Mouse (Mus musculus) layer of hippocampus, postnatal 14 days (tissue): ENCODE results near the gene Dapk2. TPM values are rescaled to one million over a fixed set of nuclear protein-coding genes. Genes with fewer than 3 reads are reported as not detected.

Experiments used
- DNase-seq, 2 experiments: peaks; one replicate each; pipeline ENCODE4 v3.0.0; 2021 to 2022; ENCODE audit warnings: low spot score in 2 of 2, mixed read lengths in 1 of 2
- long read RNA-seq, 2 experiments: library from polyadenylated mRNA; stranded (forward); transcript quantifications; one replicate each; pipeline ENCODE4 v2.0.0; 2021
- total RNA-seq, 2 experiments: library from RNA; stranded (reverse); gene quantifications; 2 replicates each; pipeline ENCODE4 v1.2.3; 2021

The Dapk2 gene
- 1 to 10 TPM in 1 of 2 experiments, under 1 TPM in 1; 0.71 to 1.1 TPM for total RNA-seq
- long read RNA-seq, experiment 1, partial matches to known transcripts = 0 of 1 reads
- long read RNA-seq, experiment 1, other reads (novel, unspliced or antisense) = 0 of 1 reads
- long read RNA-seq, experiment 2, partial matches to known transcripts = 1 of 2 reads
- long read RNA-seq, experiment 2, other reads (novel, unspliced or antisense) = 0 of 2 reads

DNA sequence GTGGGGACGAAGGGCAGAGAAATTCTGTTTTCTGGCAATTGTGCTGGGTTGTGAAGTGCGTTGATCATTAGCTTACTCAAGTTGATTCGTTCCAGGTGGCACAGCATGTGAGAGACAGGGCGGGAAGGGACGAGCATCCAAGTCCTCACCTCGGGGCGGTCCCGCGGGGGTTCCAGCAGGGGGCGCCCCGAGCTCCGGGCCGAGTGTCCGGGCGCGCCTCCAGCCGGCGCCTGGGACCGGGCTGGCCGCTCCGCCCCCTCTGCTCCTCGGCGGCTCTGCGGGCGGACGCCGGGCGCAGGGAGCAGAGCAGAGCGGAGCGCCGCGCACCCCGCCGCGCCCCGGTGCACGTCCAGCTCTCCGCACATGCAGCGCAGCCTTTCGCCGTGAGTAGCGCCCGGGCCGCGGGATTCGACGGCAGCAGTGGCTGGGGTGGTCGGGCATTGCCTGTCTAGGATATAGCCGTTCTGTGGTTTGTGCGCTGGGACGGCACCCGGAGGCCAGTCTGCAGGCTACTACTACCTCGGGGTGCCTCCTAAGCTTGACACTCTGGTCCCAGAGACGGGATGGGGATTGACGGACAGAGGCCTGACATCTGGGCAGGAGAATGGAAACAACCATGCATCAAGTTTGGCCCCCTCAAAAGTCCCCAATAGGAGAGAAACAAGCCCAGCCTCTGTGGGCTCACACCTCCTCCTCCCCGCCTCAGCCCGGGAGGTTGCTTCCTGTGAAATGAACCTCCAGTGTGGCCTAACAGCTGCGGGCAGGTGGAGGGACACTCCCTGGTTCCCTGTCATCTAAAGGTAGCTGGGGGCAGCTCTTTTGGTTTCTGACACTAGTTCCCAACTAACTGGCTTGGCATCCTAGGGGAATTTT, at the start of gene Dapk2:
Gene Dapk2 (plus strand): TSS at position 266 of the 873 bp plus-strand sequence.
- DNase-seq = peak; percentile 42 to 61

DNA sequence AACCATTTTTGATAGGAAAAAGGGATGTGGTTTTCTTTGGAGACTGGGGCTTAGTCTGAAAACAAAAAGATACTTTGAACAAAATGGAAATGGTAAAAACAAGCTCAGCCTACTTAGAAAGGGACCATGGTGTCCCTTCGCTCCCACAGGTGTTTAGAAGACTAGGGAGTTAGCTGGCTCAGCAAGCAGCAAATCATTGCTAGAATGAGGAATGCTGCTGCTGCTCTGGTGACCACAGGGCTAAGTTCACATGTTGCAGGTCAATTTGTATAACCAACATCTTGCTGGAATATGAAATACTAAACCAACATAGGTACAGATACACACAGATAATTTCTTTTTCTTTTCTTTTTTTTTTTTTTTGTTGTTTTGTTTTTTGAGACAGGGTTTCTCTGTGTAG, 48.4 kb upstream of the Dapk2 start:
- DNase-seq = no peak

DNA sequence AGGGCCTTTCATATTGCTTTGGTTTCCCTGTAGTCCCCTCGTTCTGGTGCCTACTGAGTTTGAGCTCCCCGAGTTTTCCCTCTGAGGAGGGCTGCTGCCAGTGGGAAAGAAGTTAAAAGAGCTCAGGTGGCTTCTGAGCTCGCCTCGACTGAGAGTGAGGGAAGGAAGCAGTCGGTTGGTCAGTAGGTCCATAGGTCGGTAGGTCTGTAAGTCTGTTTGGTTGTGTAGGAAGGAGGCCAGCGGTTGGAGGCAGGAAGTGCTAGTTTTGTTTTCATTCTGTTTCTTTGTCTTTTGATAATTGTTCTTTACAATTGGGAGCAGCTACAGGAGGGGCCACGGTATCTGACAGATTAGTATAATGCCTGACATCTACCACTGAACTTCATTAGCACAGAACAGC, 47.9 kb upstream of the Dapk2 start:
- no peak for DNase-seq

DNA sequence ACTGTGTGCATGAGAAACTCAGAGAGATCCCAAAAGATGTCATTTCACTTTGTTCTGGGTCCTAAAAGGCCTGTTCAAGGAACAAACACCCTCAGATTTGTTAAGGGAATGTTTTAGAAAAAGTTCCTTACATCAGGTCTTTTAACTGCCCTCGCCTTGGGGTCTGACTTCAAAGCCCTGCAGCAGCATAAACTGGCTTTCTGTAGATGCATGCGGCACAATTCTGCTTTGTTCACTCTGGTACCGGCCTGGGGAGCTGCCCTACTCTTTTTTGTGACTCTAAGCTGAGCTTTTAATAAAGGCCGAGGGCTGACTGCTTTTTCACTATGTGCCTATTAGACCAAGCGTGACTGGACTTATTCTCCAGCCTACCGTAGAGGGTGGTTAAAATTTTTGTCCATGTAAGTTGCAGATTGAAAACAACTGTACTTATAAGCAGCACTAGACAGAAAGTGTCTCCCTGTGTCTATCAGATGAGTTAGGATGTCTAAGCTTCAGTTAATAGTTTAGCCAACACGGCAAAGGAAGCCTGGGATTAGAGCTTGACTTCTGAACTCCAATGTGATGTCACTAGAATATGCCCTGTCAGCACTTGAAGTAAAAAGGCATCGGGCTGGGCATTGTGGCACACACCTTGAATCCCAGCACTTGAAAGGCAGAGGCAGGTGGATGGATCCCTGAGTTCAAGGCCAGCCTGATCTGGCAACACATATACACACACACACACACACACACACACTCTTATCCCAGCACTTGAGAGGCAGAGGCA, 47.2 kb upstream of the Dapk2 start:
- no peak for DNase-seq

DNA sequence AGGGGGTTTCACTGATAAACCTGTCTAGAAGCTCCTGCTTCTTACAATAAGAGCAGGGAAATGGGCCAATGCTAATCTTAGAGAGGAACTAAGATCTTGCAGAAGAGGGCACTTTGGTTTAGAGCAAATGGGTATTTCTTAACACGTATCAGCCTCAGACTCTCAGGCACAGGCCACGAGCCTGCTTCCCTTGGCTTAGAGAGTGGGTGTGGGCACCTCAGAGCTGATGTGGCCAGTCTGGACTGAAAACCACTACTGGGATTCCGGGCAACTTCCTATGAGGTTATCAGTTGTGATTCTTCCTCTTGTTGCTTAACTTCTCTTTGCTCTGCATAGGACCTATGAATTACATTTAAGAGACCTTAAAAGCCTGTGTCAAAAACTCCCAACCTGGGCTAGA, 43.7 kb upstream of the Dapk2 start:
- DNase-seq = no peak

DNA sequence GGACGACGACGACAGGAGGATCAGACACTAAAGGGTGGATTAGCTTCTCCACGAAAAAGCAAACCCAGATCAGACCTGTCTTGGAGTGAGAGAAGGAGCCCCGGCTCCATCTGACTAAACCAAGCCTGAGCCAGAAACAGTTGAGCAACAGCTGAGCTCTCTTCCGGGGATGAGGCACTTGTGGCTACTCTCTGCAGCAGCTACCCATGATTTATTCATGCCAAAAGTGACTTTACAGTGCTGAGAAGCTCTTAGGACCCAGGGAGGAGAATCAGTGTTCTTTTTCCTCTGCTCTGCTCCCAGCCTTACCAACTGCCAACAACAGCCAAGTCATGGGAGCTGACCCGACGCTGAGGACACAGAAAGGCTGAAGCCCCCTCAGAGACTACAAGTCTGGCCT, 41.1 kb upstream of the Dapk2 start:
- DNase-seq = no peak

DNA sequence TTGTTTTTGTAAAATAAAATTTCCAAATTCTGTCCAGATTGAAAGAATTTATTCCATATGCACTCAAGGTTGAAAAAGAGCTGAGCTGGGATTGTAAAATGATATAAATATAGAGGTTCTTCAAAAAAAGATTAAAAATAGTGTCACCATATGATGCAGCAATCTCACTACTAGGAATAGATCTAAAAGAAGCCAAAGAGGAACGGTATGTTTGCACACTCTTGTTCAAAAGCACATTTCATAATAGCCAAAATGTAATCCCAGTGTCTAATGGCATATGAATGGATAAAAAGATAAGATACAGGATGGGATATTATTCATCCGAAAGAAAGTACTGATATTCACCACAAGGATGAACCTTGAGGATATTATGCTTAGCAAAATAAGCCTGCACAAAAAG, 38.5 kb upstream of the Dapk2 start:
- DNase-seq = no peak

DNA sequence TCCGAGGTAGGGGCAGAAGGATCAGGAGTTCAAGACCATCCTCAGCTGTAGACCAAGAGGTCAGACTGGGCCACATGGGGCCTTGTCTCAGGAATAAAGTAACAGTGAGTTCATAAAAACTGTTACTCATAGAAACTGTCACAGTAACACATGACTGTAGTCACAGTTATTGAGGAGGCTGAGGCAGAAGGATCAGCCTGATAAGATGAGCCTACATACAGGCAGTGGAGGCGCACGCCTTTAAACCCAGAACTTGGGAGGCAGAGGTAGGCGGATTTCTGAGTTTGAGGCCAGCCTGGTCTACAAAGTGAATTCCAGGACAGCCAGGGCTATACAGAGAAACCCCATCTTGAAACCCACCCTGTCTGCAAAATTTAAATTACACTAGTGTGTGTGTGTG, 37.9 kb upstream of the Dapk2 start:
- no peak for DNase-seq

DNA sequence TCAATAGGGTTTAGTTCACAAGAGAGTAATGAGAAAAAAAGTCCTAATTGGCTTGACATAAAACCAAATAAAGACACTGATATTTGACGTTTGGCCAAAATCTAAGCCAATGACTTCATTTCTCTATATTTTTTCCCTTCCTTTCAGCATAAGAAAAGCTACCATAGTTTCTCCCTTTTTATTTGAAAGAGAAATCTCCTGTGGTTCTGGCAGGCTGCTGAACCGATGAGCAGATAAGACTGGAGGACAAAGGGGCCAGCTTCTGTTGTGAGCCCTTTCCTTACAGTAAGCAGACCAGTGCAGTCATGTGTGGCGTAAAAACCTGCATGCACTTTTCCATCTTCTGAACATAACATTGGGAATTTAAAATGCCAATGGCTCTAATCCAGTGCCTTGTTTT, 37.1 kb upstream of the Dapk2 start:
- DNase-seq = no peak

DNA sequence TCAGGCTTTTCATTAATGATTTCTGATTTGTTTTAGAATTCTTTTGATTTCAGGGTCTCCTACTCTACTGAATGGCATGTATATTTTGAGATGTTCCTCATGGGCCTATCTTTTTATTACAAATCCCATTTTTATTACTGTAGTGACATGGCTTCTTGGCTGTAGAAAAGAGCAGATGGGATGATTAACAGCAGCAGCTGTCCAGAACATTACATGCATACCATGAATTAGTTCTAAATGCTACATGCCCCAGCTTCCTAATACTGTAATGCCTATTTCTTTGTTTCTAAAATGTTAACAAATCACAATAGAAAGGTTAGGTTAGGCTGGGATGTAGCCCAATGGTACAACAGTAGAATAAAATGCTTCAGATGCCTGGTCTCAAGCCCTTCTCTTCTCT, 36.6 kb upstream of the Dapk2 start:
- DNase-seq = peak in 1 of 2 experiments; percentile 37

DNA sequence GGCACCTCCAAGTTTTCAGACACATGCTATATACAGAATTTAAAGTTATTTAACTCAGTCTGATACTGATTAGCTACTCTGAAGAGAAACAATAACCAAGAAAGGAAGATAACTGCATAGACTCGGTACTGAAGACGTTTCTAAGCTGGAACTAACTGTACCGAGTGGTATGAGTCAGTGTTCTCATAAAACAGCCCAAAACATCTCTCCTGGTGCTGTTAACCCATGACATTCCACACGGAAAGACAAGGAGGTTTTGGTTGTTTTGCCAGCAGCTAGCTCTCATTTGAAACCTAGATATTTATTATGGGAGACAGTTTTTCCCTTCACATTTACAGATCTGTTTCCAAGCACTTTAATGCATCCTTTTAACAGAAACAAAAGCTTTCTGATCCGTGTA, 34.4 kb upstream of the Dapk2 start:
- no peak for DNase-seq

DNA sequence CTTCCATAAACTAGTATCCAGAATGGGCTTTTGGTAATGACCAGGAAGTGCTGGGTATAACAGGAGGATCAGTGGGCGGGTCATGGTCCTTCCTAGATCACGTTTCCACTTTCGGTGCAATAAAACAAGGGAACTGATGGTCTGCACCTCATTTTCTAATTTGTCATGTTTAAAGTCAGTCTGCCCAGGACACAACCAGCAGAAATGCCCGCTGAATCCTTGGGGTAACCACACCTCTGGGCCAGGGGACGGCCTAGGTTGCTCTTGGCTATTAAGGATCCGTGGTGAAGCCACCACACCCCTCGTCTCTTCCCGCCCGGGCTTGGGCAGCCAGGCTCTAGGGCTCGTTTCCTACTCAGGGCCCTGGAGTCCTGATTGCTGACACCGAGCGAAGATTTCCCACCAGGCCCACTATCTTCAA, 33.9 kb upstream of the Dapk2 start:
- DNase-seq = no peak

DNA sequence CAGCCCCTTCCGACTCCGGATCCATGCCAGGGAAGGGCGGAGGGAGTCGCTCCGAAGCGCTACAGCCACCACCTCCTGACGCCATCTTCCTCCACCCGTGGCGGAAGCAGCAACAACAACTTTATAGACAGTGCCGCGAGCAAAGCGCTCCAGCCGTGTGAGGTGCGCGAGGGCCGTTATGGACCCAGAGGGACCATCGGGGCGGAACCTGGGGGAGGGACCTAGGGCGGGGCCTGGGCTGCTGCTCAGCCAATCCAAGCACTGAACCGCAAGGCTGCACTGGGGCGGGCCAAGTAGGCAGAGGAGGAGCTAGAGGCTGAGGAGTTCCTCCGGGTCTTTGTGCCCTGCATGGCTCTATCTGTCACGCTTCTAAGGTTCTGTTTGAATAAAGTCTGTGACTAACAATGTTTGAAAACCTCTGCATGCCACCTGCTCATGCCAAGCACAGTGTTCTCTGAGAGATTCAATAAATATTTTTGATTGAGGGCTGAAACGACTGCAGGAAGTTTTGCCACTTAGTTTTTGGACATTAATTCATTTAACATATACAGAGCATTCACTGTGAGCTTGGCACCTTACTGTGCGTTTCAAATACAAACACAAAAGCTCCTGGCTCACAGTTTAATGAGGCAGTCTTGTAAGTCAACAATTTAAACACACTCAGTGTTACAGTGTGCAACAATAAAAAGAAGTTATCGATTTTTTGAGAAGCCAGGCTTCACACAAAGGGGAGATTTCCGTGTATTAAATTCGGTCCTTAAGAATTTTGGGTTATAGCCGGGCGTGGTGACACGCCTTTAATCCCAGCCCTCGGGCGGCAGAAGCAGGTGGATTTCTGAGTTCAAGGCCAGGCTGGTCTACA, 33.1 kb upstream of the Dapk2 start:
- DNase-seq = peak; percentile 92 to 97

DNA sequence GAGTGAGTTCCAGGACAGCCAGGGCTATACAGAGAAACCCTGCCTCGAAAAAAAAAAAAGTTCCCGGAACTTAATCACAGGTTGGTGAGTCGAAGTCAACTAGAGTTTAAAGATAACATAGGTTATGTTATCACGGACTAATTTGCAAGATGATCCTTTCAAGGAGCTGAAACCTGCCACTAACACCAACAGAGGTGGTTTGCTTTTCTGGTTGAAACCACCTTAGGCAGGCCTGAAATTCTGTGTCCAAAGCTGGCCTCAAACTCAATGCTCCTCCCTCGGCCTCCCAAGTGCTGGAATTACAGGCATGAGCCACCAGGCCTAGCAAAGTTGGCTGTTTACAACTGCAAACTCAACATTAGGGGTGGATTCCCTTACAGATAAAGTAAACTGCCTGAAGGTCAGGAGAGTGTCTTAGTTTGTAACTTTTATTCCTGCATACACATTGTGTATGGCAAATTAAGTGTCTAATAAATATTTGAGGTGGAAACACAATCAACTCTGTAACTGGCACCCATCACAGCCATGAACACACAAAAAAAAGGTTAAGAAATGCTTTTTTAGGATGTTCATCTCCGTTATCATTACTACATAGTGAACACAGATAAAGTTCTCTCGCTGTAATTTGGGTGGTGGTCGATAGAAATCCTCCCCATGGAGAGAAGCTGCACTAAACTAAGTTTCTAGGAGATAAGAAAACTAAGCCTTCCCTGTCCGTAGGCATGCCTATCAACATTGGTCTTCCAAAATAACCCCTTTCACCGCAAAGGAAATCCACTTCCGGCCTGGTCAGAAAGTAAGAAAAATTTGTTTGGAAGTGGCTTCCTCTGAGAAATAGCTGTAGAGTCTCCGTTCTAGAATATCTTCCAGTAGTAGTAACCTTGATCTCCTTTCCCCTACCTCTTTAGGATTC, 32.2 kb upstream of the Dapk2 start:
- no peak for DNase-seq

DNA sequence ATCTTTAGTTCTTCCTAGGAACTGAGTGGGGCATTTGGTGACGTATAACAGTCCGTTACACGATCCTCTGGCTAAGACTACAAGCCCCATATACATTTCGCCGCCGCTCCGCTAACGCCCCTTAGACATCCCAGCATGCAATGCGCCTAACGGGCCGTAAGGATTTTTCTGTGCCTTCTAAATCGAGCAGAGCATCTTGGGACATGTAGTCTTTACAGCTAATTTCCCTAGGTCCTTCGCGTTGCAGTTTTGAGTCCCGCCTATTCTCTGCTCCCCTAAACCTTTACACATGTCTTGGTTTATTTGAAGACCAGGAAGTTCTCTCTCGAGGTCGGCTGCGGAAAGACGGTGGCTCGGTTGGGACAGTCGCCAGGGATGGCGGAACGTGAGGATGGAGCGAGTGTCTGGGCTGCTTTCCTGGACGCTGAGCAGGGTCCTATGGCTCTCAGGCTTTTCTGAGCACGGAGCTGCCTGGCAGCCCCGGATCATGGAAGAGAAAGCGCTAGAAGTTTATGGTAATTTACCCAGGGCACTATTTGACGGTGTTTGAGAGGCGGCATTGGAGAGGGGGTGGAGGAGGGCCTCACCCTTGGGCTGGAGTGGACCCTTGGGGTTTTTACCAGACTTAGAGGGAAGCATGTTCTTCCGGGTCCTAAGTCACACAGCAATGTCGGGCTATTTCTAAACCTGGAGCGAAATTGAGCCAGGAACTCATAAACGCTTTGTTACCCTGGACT, 31.4 kb upstream of the Dapk2 start, which contains the start of the genes Snx1 and Ciao2a:
Gene Snx1 (minus strand): TSS at position 132 of the 737 bp plus-strand sequence.
Gene Ciao2a (plus strand): TSS at position 156 of the 737 bp plus-strand sequence.
- peak; percentile 87 to 96 for DNase-seq

DNA sequence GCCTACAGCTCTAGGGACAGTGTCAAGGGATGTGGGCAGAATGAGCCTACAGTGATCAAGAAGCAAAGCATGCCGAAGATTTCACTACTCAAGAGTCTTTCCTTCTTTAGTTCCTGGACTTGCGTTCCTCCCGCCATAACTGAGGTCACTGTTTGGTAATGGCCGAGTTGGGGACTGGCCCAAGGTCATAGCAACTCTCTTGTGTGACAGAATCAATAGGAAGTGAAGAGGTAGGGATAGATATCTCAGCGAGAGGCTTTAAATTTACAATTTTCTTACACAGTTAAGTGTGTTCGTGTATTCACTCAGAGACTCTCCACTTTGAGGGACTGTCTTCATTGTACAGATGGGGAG, 30.9 kb upstream of the Dapk2 start:
- no peak for DNase-seq

DNA sequence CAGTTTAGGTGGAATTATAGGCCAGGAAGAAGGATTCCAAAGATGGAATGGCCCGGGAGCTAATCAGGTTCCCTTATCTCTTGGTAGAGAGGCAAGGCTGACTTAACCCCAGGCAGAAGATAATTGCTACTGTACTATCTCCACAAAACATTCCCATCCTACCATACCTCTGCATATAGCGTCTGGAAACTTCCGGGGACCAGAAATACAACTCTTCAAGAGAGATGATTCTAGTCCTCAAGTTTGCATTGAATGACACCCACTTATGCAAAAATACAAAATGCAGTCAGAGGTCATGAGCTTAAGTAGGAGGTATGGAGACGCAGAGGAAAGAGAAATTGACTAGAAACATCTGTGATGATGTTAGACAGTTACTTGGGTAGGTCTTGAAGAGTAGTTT, 30.1 kb upstream of the Dapk2 start:
- no peak for DNase-seq

DNA sequence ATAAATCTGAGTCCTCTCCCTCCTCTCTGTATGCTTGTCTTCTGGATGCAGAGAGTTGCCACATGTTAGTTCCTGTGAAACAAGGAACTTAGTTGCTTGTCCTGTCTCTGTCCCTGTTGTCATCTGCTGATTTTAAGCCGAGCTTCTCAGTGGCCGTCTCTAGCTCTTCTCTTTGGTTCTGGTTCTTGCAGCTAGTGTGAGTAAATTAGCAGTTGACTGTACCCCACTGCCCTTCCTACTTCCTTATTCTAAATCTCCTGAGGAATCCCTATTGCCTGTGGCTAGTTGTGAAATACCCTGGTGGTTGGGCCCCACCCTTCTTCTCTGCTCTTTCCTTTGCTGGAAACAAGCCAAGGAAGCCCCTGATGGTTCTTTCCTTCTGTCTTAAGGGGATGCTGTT, 26.6 kb upstream of the Dapk2 start:
- DNase-seq = no peak

DNA sequence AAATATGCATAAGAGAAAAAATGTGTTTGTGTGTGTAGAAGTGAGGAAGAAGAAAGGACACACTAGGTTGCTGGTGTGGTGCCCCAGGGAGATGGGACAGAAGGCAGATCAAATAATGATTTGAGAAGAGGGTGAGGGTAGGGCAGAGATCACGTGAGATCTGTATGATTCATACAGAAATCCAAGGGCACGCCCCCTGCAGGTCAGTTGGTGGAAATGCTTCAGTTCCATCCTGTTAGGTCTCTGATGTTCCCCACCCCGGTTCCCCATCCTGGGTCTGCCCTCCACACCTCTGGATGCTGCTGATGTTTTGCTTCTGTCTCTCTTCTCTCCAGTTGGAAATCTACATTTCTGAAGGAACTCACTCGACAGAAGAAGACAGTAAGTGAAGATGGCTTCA, 22.1 kb upstream of the Dapk2 start:
- no peak for DNase-seq
